Mouse (Mus musculus) lung, embryonic 14.5 days (tissue): ENCODE measurements around the gene Scaf8. TPM values are rescaled to one million over a fixed set of nuclear protein-coding genes. Genes with fewer than 3 reads are reported as not detected.
A peak's percentile ranks its signal among the peaks of the same experiment; 100 is the strongest.
"Not testable (repeated sequence)": the region's sequence is repeated elsewhere in the genome, so short reads cannot be mapped to it uniquely, and the experiment has no call there.

Experiments
- ATAC-seq: fragments of 200-750 bp; cut with Nextera tagmentation; 2 replicates; pipeline ENCODE4 v1.8.0; 2017; ENCODE audit warnings: mild to moderate bottlenecking, moderate TSS enrichment, moderate library complexity; ENCODE audit not compliant: insufficient read depth
- DNase-seq: peaks from one replicate; pipeline ENCODE4 v3.0.0-alpha.2; 2015
- H3K27ac ChIP-seq: fragments of 300-500 bp; sonication (generic); 2 replicates; pipeline ENCODE4 v1.5.1; 2014; ENCODE audit warnings: low read depth, mild to moderate bottlenecking, moderate library complexity
- H3K27me3 ChIP-seq: fragments of 300-500 bp; sonication (generic); 2 replicates; pipeline ENCODE4 v1.6.1; 2014; ENCODE audit warnings: low read length, control low read depth; ENCODE audit not compliant: insufficient read depth
- H3K36me3 ChIP-seq: fragments of 300-500 bp; sonication (generic); 2 replicates; pipeline ENCODE4 v1.6.1; 2014; ENCODE audit warnings: control low read depth; ENCODE audit not compliant: insufficient read depth
- H3K4me1 ChIP-seq: fragments of 300-500 bp; sonication (generic); 2 replicates; pipeline ENCODE4 v1.6.1; 2014; ENCODE audit warnings: antibody characterized with exemption, control low read depth; ENCODE audit not compliant: insufficient read depth
- H3K4me2 ChIP-seq: fragments of 300-500 bp; sonication (generic); 2 replicates; pipeline ENCODE4 v1.6.1; 2014; ENCODE audit warnings: mild to moderate bottlenecking
- H3K4me3 ChIP-seq: fragments of 300-500 bp; sonication (generic); 2 replicates; pipeline ENCODE4 v1.5.1; 2014; ENCODE audit warnings: low read depth, low read length
- H3K9ac ChIP-seq: fragments of 300-500 bp; sonication (generic); 2 replicates; pipeline ENCODE4 v1.6.1; 2014
- H3K9me3 ChIP-seq: fragments of 300-500 bp; sonication (generic); 2 replicates; pipeline ENCODE4 v1.6.1; 2016; ENCODE audit warnings: low read depth, low read length, control low read depth
- CTCF ChIP-seq: IDR thresholded peaks from 2 replicates; pipeline ENCODE4 v1.5.1; 2016; ENCODE audit warnings: antibody characterized with exemption, low read depth
- WGBS: fragments of 180-500 bp; shearing (Covaris S2); extraction: QIAGEN DNeasy Blood & Tissue Kit; methylation state at CpG from one replicate; pipeline ENCODE4 v1.1.7; 2014; 5-methylcytosine and 5-hydroxymethylcytosine counted together
- polyA plus RNA-seq: library from polyadenylated mRNA; unstranded; fragments of >200 nt; fragmentation: Nextera tagmentation; extraction: Ambion mirVana; gene quantifications from 2 replicates; pipeline ENCODE4 v1.2.1, GENCODE M21; 2014

The Scaf8 gene
- polyA plus RNA-seq, 1 experiment from 2014 or later, result 30.2 TPM

- Histone ChIP-seq H3K9me3 (no peaks in the 10 kb centered on the region), H3K4me2 (peak overlapping the region; percentile 60), H3K4me3 (peak overlapping the region; percentile 27; the same call in 1 of the 2 replicates), H3K9ac (peak overlapping the region; percentile 4; the same call in 1 of the 2 replicates), H3K36me3 (no peaks in the 10 kb centered on the region), H3K27ac (0 out of 2 replicates have a peak overlapping the region, but pooled peaks have one; percentile 0), H3K27me3 (no peaks in the 10 kb centered on the region), H3K4me1 (no peaks in the 10 kb centered on the region)
- DNase-seq (peak; percentile 81), ATAC-seq (peak; percentile 97)
- 3% methylated on average over 14 of the region's 14 CpGs for WGBS
- TF ChIP-seq CTCF, result no peak
Observed at GRCm38 (mm10) chr17:3102336-3103165, 12.2 kb upstream of the Scaf8 start.

GRCm38 (mm10) chr17:3104154-3104931 is 10.4 kb upstream of the Scaf8 start:
- ATAC-seq, result no peak
- no peaks in the 10 kb centered on the region for H3K9me3 ChIP-seq
- H3K27me3 ChIP-seq, result no peaks in the 10 kb centered on the region
- DNase-seq, result peak; percentile 25
- peak; percentile 36 for TF ChIP-seq CTCF
- WGBS, result 79% methylated on average over 6 of the region's 6 CpGs
- no peak overlapping the region for H3K9ac ChIP-seq
- no peak overlapping the region for H3K4me3 ChIP-seq
- no peaks in the 10 kb centered on the region for H3K4me1 ChIP-seq
- H3K27ac ChIP-seq, result no peak overlapping the region
- H3K4me2 ChIP-seq, result no peak overlapping the region
- no peaks in the 10 kb centered on the region for H3K36me3 ChIP-seq

- H3K27ac ChIP-seq, result no peak overlapping the region
- DNase-seq (no peak), ATAC-seq (no peak)
- no peaks in the 10 kb centered on the region for H3K4me1 ChIP-seq
- no peak for TF ChIP-seq CTCF
- H3K9ac ChIP-seq, result no peak overlapping the region
- no peak overlapping the region for H3K4me3 ChIP-seq
- H3K36me3 ChIP-seq, result no peaks in the 10 kb centered on the region
- WGBS, result 74% methylated on average over 1 of the region's 1 CpGs
- no peaks in the 10 kb centered on the region for H3K27me3 ChIP-seq
- no peaks in the 10 kb centered on the region for H3K9me3 ChIP-seq
- no peak overlapping the region for H3K4me2 ChIP-seq
Observed at GRCm38 (mm10) chr17:3105022-3105421, 9.8 kb upstream of the Scaf8 start.

GRCm38 (mm10) chr17:3113737-3114357 is 925 bp upstream of the Scaf8 start:
- Histone ChIP-seq H3K4me2 (peak overlapping the region; percentile 70), H3K27ac (peak overlapping the region; percentile 100), H3K9me3 (no peaks in the 10 kb centered on the region), H3K9ac (peak overlapping the region; percentile 96), H3K36me3 (0 out of 2 replicates have a peak, but pooled peaks cover 2% of the 10 kb centered on the region), H3K4me3 (peak overlapping the region; percentile 92), H3K27me3 (no peaks in the 10 kb centered on the region), H3K4me1 (peaks cover 5% of the 10 kb centered on the region; the same call in 1 of the 2 replicates)
- ATAC-seq (no peak), DNase-seq (peak; percentile 44)
- no peak for TF ChIP-seq CTCF
- WGBS, result 2% methylated on average over 16 of the region's 16 CpGs

- ATAC-seq (peak; percentile 75), DNase-seq (no peak)
- peaks cover 5% of the 10 kb centered on the region; the same call in 1 of the 2 replicates for H3K4me1 ChIP-seq
- H3K9me3 ChIP-seq, result no peaks in the 10 kb centered on the region
- WGBS, result under 1% methylated on average over 31 of the region's 31 CpGs
- 0 out of 2 replicates have a peak, but pooled peaks cover 4% of the 10 kb centered on the region for H3K36me3 ChIP-seq
- peak overlapping the region; percentile 96 for H3K9ac ChIP-seq
- H3K4me2 ChIP-seq, result peak overlapping the region; percentile 70
- peak; percentile 38 for TF ChIP-seq CTCF
- peak overlapping the region; percentile 100 for H3K27ac ChIP-seq
- no peaks in the 10 kb centered on the region for H3K27me3 ChIP-seq
- H3K4me3 ChIP-seq, result peak overlapping the region; percentile 92
Observed at GRCm38 (mm10) chr17:3114358-3114719, 433 bp upstream of the Scaf8 start.

- TF ChIP-seq CTCF, result no peak
- peak overlapping the region; percentile 100 for H3K27ac ChIP-seq
- WGBS, result under 1% methylated on average over 47 of the region's 47 CpGs
- H3K9me3 ChIP-seq, result no peaks in the 10 kb centered on the region
- H3K4me1 ChIP-seq, result peaks cover 5% of the 10 kb centered on the region; the same call in 1 of the 2 replicates
- peak overlapping the region; percentile 92 for H3K4me3 ChIP-seq
- peak overlapping the region; percentile 96 for H3K9ac ChIP-seq
- peak overlapping the region; percentile 72 for H3K4me2 ChIP-seq
- H3K27me3 ChIP-seq, result no peaks in the 10 kb centered on the region
- peak; percentile 51 for ATAC-seq
- DNase-seq, result peak; percentile 49
- H3K36me3 ChIP-seq, result 0 out of 2 replicates have a peak, but pooled peaks cover 5% of the 10 kb centered on the region
Observed at GRCm38 (mm10) chr17:3115380-3115974, 705 bp downstream of the Scaf8 start.

GRCm38 (mm10) chr17:3120949-3121348 is 6.2 kb downstream of the Scaf8 start:
- H3K36me3 ChIP-seq, H3K4me3 ChIP-seq, H3K27me3 ChIP-seq, H3K4me1 ChIP-seq, ATAC-seq, H3K4me2 ChIP-seq, H3K27ac ChIP-seq, H3K9ac ChIP-seq, H3K9me3 ChIP-seq, DNase-seq: not testable (repeated sequence)
- 76% methylated on average over 8 of the region's 8 CpGs for WGBS

GRCm38 (mm10) chr17:3123581-3123980 is 8.8 kb downstream of the Scaf8 start:
- not testable (repeated sequence) for H3K9me3 ChIP-seq, H3K9ac ChIP-seq, ATAC-seq, DNase-seq, H3K27ac ChIP-seq, H3K36me3 ChIP-seq, H3K4me3 ChIP-seq, H3K4me1 ChIP-seq, H3K27me3 ChIP-seq, H3K4me2 ChIP-seq
- WGBS, result 56% methylated on average over 1 of the region's 1 CpGs
